Mouse (Mus musculus) hindbrain, postnatal 0 days (tissue): ENCODE data around the gene Dglucy. TPM values are rescaled to one million over a fixed set of nuclear protein-coding genes. Genes with fewer than 3 reads are reported as not detected.

Experiments used
- ATAC-seq: fragments of 200-750 bp; cut with Nextera tagmentation; 2 replicates; pipeline ENCODE4 v1.8.0; 2017; ENCODE audit warnings: mild to moderate bottlenecking, moderate TSS enrichment, moderate library complexity
- DNase-seq: peaks from one replicate; pipeline ENCODE4 v3.0.0-alpha.2; 2015; ENCODE audit warnings: low spot score
- H3K27ac ChIP-seq: fragments of 300-500 bp; sonication (generic); 2 replicates; pipeline ENCODE4 v1.5.1; 2014; ENCODE audit warnings: mild to moderate bottlenecking
- H3K27me3 ChIP-seq: fragments of 300-500 bp; sonication (generic); 2 replicates; pipeline ENCODE4 v1.6.1; 2014; ENCODE audit warnings: low read length, mixed read lengths; ENCODE audit not compliant: insufficient read depth
- H3K36me3 ChIP-seq: fragments of 300-500 bp; sonication (generic); 2 replicates; pipeline ENCODE4 v1.6.1; 2014; ENCODE audit warnings: low read length, mixed read lengths; ENCODE audit not compliant: insufficient read depth
- H3K4me1 ChIP-seq: fragments of 300-500 bp; sonication (generic); 2 replicates; pipeline ENCODE4 v1.6.1; 2014; ENCODE audit warnings: antibody characterized with exemption, low read length, mixed read lengths; ENCODE audit not compliant: insufficient read depth
- H3K4me2 ChIP-seq: fragments of 300-500 bp; sonication (generic); 2 replicates; pipeline ENCODE4 v1.6.1; 2014; ENCODE audit warnings: low read depth, mild to moderate bottlenecking, low read length, moderate library complexity, mixed read lengths
- H3K4me3 ChIP-seq: fragments of 300-500 bp; sonication (generic); 2 replicates; pipeline ENCODE4 v1.5.1; 2014; ENCODE audit warnings: low read length
- H3K9ac ChIP-seq: fragments of 300-500 bp; sonication (generic); replicated peaks from 2 replicates; pipeline ENCODE4 v1.6.1; 2014; ENCODE audit warnings: mild to moderate bottlenecking, low read length, moderate library complexity, mixed read lengths
- H3K9me3 ChIP-seq: fragments of 300-500 bp; sonication (generic); 2 replicates; pipeline ENCODE4 v1.6.1; 2016; ENCODE audit warnings: low read length, mixed read lengths
- CTCF ChIP-seq: IDR thresholded peaks from 2 replicates; pipeline ENCODE4 v1.5.1; 2016; ENCODE audit warnings: antibody characterized with exemption, control low read depth, low read depth
- WGBS: fragments of 180-500 bp; shearing (Covaris S2); extraction: QIAGEN DNeasy Blood & Tissue Kit; methylation state at CpG from one replicate; pipeline ENCODE4 v1.1.7; 2014; 5-methylcytosine and 5-hydroxymethylcytosine counted together
- polyA plus RNA-seq: library from polyadenylated mRNA; unstranded; fragments of >200 nt; fragmentation: Nextera tagmentation; extraction: Ambion mirVana; gene quantifications from 2 replicates; pipeline ENCODE4 v1.2.1, GENCODE M21; 2015
- total RNA-seq: library from RNA; depleted of rRNA; stranded (reverse); fragments of >200 nt; gene quantifications from 2 replicates; pipeline ENCODE4 v1.2.3, GENCODE M21; 2014

Gene Dglucy
- total and polyA plus RNA-seq, 2 experiments from 2014 or later: 3.4 to 4.8 TPM

GRCm38 (mm10) chr12:100873612-100874011 lies 94.8 kb downstream of the Dglucy start:
- Histone ChIP-seq H3K4me3 (no peak overlapping the region), H3K9me3 (no peaks in the 10 kb centered on the region), H3K36me3 (0 out of 2 replicates have a peak, but pooled peaks cover 4% of the 10 kb centered on the region), H3K4me1 (no peaks in the 10 kb centered on the region), H3K27ac (no peak overlapping the region), H3K9ac (no peak overlapping the region), H3K27me3 (no peaks in the 10 kb centered on the region), H3K4me2 (no peak overlapping the region)
- WGBS: 83% methylated on average over 3 of the region's 3 CpGs
- ATAC-seq (no peak), DNase-seq (no peak)
- no peak for TF ChIP-seq CTCF

GRCm38 (mm10) chr12:100875553-100875952 lies 96.7 kb downstream of the Dglucy start:
- no peak overlapping the region for H3K9ac ChIP-seq
- TF ChIP-seq CTCF: no peak
- ATAC-seq (no peak), DNase-seq (no peak)
- H3K4me1 ChIP-seq: no peaks in the 10 kb centered on the region
- no peak overlapping the region for H3K4me2 ChIP-seq
- no peaks in the 10 kb centered on the region for H3K9me3 ChIP-seq
- no peak overlapping the region for H3K27ac ChIP-seq
- H3K27me3 ChIP-seq: no peaks in the 10 kb centered on the region
- 57% methylated on average over 3 of the region's 3 CpGs for WGBS
- 0 out of 2 replicates have a peak, but pooled peaks cover 4% of the 10 kb centered on the region for H3K36me3 ChIP-seq
- H3K4me3 ChIP-seq: no peak overlapping the region

GRCm38 (mm10) chr12:100875960-100876359 lies 97.1 kb downstream of the Dglucy start:
- 86% methylated on average over 6 of the region's 6 CpGs for WGBS
- no peak for ATAC-seq
- no peak overlapping the region for H3K9ac ChIP-seq

GRCm38 (mm10) chr12:100877936-100878335 lies 99.1 kb downstream of the Dglucy start:
- H3K4me2 ChIP-seq: no peak overlapping the region
- no peak for ATAC-seq

More at GRCm38 (mm10) chr12:100875960-100876359, 97.1 kb downstream of the Dglucy start:
- no peaks in the 10 kb centered on the region for H3K4me1 ChIP-seq
- no peak for TF ChIP-seq CTCF
- no peak overlapping the region for H3K27ac ChIP-seq
- no peak overlapping the region for H3K4me2 ChIP-seq
- no peaks in the 10 kb centered on the region for H3K9me3 ChIP-seq
- no peak overlapping the region for H3K4me3 ChIP-seq
- no peaks in the 10 kb centered on the region for H3K27me3 ChIP-seq
- 0 out of 2 replicates have a peak, but pooled peaks cover 4% of the 10 kb centered on the region for H3K36me3 ChIP-seq
- DNase-seq: no peak

GRCm38 (mm10) chr12:100878556-100878955 lies 99.7 kb downstream of the Dglucy start:
- H3K4me3 ChIP-seq: no peak overlapping the region
- DNase-seq: no peak

More at GRCm38 (mm10) chr12:100877936-100878335, 99.1 kb downstream of the Dglucy start:
- H3K4me3 ChIP-seq: no peak overlapping the region
- no peaks in the 10 kb centered on the region for H3K27me3 ChIP-seq
- no peak for DNase-seq
- H3K4me1 ChIP-seq: no peaks in the 10 kb centered on the region
- H3K9me3 ChIP-seq: no peaks in the 10 kb centered on the region
- 70% methylated on average over 6 of the region's 6 CpGs for WGBS
- no peak for TF ChIP-seq CTCF
- 0 out of 2 replicates have a peak, but pooled peaks cover 4% of the 10 kb centered on the region for H3K36me3 ChIP-seq
- no peak overlapping the region for H3K27ac ChIP-seq
- no peak overlapping the region for H3K9ac ChIP-seq

GRCm38 (mm10) chr12:100883168-100883567 lies 104.3 kb downstream of the Dglucy start:
- ATAC-seq (no peak), DNase-seq (no peak)
- 87% methylated on average over 7 of the region's 7 CpGs for WGBS
- H3K27ac ChIP-seq: no peak overlapping the region
- no peaks in the 10 kb centered on the region for H3K9me3 ChIP-seq
- no peaks in the 10 kb centered on the region for H3K27me3 ChIP-seq
- 0 out of 2 replicates have a peak, but pooled peaks cover under 1% of the 10 kb centered on the region for H3K36me3 ChIP-seq
- H3K4me1 ChIP-seq: no peaks in the 10 kb centered on the region
- no peak overlapping the region for H3K4me3 ChIP-seq
- no peak for TF ChIP-seq CTCF
- H3K4me2 ChIP-seq: no peak overlapping the region
- no peak overlapping the region for H3K9ac ChIP-seq

More at GRCm38 (mm10) chr12:100878556-100878955, 99.7 kb downstream of the Dglucy start:
- Histone ChIP-seq H3K9ac (no peak overlapping the region), H3K27ac (no peak overlapping the region), H3K4me1 (no peaks in the 10 kb centered on the region), H3K36me3 (0 out of 2 replicates have a peak, but pooled peaks cover 4% of the 10 kb centered on the region), H3K9me3 (no peaks in the 10 kb centered on the region), H3K4me2 (no peak overlapping the region), H3K27me3 (no peaks in the 10 kb centered on the region)
- 77% methylated on average over 16 of the region's 16 CpGs for WGBS
- no peak for ATAC-seq
- TF ChIP-seq CTCF: no peak

- WGBS: 94% methylated on average over 3 of the region's 3 CpGs
- Histone ChIP-seq H3K27ac (no peak overlapping the region), H3K4me2 (no peak overlapping the region), H3K27me3 (no peaks in the 10 kb centered on the region), H3K9ac (no peak overlapping the region), H3K4me1 (no peaks in the 10 kb centered on the region), H3K4me3 (no peak overlapping the region), H3K9me3 (no peaks in the 10 kb centered on the region), H3K36me3 (no peaks in the 10 kb centered on the region)
- ATAC-seq: no peak
- TF ChIP-seq CTCF: no peak
- DNase-seq: no peak
Measured at GRCm38 (mm10) chr12:100885585-100885984, 106.7 kb downstream of the Dglucy start.
